Mouse (Mus musculus) lung, postnatal 0 days (tissue): ENCODE data around the gene Acat3.

Experiments used
- CTCF ChIP-seq: IDR thresholded peaks from 2 replicates; pipeline ENCODE4 v1.5.1; 2016; ENCODE audit warnings: antibody characterized with exemption, mild to moderate bottlenecking
- EP300 ChIP-seq: IDR thresholded peaks from 2 replicates; pipeline ENCODE4 v1.6.1; 2016; ENCODE audit warnings: antibody characterized with exemption, mild to moderate bottlenecking, control low read depth

DNA sequence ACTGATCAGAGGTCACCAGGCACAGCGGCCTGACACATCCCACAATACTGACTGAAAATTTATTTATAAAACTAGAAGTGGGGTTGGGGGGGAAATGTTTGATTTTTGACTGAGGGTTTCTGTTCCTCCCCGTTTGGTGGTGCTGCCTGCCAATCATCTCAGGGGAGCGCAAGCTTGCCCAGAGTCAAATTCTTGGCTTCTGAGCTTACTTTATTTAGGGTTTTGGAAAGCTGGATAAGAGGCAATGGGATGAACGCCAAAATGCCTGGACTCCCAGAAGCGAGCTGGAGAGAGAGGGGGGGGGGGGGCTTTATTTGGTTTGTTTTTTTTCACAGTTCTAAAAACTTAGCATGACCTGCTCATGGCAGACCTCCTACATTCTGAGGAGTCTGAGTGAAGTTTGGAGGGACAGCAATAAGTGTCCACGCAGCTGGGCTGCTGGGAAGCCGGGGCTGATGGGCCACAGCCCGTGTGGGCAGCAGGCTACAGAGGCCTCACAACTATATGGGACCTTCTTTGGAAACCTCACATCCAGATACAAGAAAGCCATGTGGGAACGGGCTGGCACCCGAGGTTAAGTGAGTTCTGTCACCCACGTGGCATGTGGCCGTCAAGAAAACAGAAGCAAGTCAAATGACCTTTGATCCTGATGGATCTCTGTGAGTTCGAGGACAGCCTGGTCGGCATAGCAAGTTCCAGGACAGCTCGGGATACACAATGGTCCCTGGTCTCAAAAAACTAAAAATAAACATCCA, 53.2 kb downstream of the Acat3 start:
- TF ChIP-seq CTCF (no peak), EP300 (no peak)
